Mouse (Mus musculus) olfactory bulb, adult 2 months (tissue): ENCODE results near the gene Col27a1.

Source experiments
- CTCF ChIP-seq: fragments of 200-500 bp; IDR thresholded peaks from 2 replicates; pipeline ENCODE4 v1.5.1; 2012; ENCODE audit warnings: low read depth, mild to moderate bottlenecking, low read length, moderate library complexity; ENCODE audit not compliant: insufficient read depth
- POLR2A ChIP-seq: fragments of 200-500 bp; IDR thresholded peaks from 2 replicates; pipeline ENCODE4 v1.6.1; 2012; ENCODE audit warnings: mild to moderate bottlenecking, low read depth, low read length, moderate library complexity; ENCODE audit not compliant: insufficient read depth

DNA sequence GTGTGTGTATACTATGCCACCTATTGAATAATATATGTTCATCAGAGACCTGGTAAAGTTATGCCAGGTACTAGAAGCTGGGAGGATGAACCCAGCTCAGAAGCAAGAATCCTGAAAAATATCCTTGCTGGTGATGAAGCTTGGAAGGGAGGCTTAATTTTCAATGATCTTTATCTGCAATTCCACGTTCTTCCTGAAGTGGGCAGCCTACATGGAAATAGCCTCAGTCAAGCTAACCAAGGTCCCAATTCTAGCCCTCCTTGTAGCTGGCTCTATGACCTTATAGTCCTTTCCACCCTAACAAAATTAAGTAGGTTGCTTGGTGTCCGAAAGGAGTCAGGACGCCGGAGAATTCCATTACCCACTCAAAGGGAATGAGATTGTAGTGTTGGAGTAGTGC lies 72.2 kb downstream of the Col27a1 start:
- TF ChIP-seq CTCF (no peak), POLR2A (no peak)
